Mouse (Mus musculus) lung, embryonic 16.5 days (tissue): ENCODE results near the gene Angptl4. TPM values are rescaled to one million over a fixed set of nuclear protein-coding genes. Genes with fewer than 3 reads are reported as not detected.

Experiments
- ATAC-seq: fragments of 200-750 bp; cut with Nextera tagmentation; 2 replicates; pipeline ENCODE4 v1.8.0; 2017; ENCODE audit warnings: low read depth, mild to moderate bottlenecking, moderate library complexity
- H3K27ac ChIP-seq: fragments of 300-500 bp; sonication (generic); 2 replicates; pipeline ENCODE4 v1.5.1; 2014; ENCODE audit warnings: mild to moderate bottlenecking, control low read depth, low read length
- H3K27me3 ChIP-seq: fragments of 300-500 bp; sonication (generic); 2 replicates; pipeline ENCODE4 v1.6.1; 2014; ENCODE audit warnings: low read depth, low read length, mixed read lengths; ENCODE audit not compliant: control insufficient read depth, insufficient read depth
- H3K36me3 ChIP-seq: fragments of 300-500 bp; sonication (generic); 2 replicates; pipeline ENCODE4 v1.6.1; 2014; ENCODE audit warnings: low read length; ENCODE audit not compliant: control insufficient read depth, insufficient read depth
- H3K4me1 ChIP-seq: fragments of 300-500 bp; sonication (generic); replicated peaks from 2 replicates; pipeline ENCODE4 v1.6.1; 2014; ENCODE audit warnings: low read length, mixed read lengths; ENCODE audit not compliant: control insufficient read depth, insufficient read depth
- H3K4me2 ChIP-seq: fragments of 300-500 bp; sonication (generic); 2 replicates; pipeline ENCODE4 v1.6.1; 2014; ENCODE audit warnings: low read depth, low read length, control low read depth
- H3K4me3 ChIP-seq: fragments of 300-500 bp; sonication (generic); 2 replicates; pipeline ENCODE4 v1.5.1; 2014; ENCODE audit warnings: mild to moderate bottlenecking, low read length, control low read depth
- H3K9ac ChIP-seq: fragments of 300-500 bp; sonication (generic); 2 replicates; pipeline ENCODE4 v1.6.1; 2014; ENCODE audit warnings: low read length, control low read depth
- H3K9me3 ChIP-seq: fragments of 300-500 bp; sonication (generic); 2 replicates; pipeline ENCODE4 v1.6.1; 2016; ENCODE audit warnings: low read length; ENCODE audit not compliant: control insufficient read depth
- WGBS: fragments of 180-500 bp; shearing (Covaris S2); extraction: QIAGEN DNeasy Blood & Tissue Kit; methylation state at CpG from one replicate; pipeline ENCODE4 v1.1.7; 2014; 5-methylcytosine and 5-hydroxymethylcytosine counted together
- polyA plus RNA-seq: library from polyadenylated mRNA; unstranded; fragments of >200 nt; fragmentation: Nextera tagmentation; extraction: Ambion mirVana; gene quantifications from 2 replicates; pipeline ENCODE4 v1.2.1, GENCODE M21; 2015

The Angptl4 gene
- polyA plus RNA-seq, 1 experiment from 2014 or later, result 46.1 TPM

GRCm38 (mm10) chr17:33773871-33774572 lies 7.6 kb downstream of the Angptl4 start:
- H3K9me3 ChIP-seq, result no peaks in the 10 kb centered on the region
- peaks cover 10% of the 10 kb centered on the region for H3K4me1 ChIP-seq
- no peaks in the 10 kb centered on the region for H3K27me3 ChIP-seq
- no peak overlapping the region for H3K4me3 ChIP-seq
- WGBS, result 87% methylated on average over 6 of the region's 6 CpGs
- no peak overlapping the region for H3K27ac ChIP-seq
- ATAC-seq, result no peak
- H3K9ac ChIP-seq, result no peak overlapping the region
- H3K36me3 ChIP-seq, result peaks cover 9% of the 10 kb centered on the region
- H3K4me2 ChIP-seq, result no peak overlapping the region

- Histone ChIP-seq H3K9ac (no peak overlapping the region), H3K4me3 (no peak overlapping the region), H3K4me2 (no peak overlapping the region), H3K27me3 (no peaks in the 10 kb centered on the region), H3K36me3 (peaks cover 9% of the 10 kb centered on the region), H3K27ac (no peak overlapping the region), H3K9me3 (no peaks in the 10 kb centered on the region), H3K4me1 (peaks cover 4% of the 10 kb centered on the region)
- WGBS, result 75% methylated on average over 6 of the region's 6 CpGs
- ATAC-seq, result no peak
These were observed 8.2 kb downstream of the Angptl4 start for GRCm38 (mm10) chr17:33773426-33773825.

- Histone ChIP-seq H3K36me3 (peaks cover 4% of the 10 kb centered on the region), H3K4me2 (no peak overlapping the region), H3K4me1 (no peaks in the 10 kb centered on the region), H3K4me3 (no peak overlapping the region), H3K27me3 (no peaks in the 10 kb centered on the region), H3K9ac (no peak overlapping the region), H3K9me3 (no peaks in the 10 kb centered on the region), H3K27ac (no peak overlapping the region)
- 84% methylated on average over 4 of the region's 4 CpGs for WGBS
- ATAC-seq, result no peak
These were observed 10.0 kb downstream of the Angptl4 start for GRCm38 (mm10) chr17:33771617-33772016.

GRCm38 (mm10) chr17:33766389-33766788 lies 15.2 kb downstream of the Angptl4 start:
- no peaks in the 10 kb centered on the region for H3K27me3 ChIP-seq
- H3K4me3 ChIP-seq, result no peak overlapping the region
- H3K9ac ChIP-seq, result no peak overlapping the region
- no peaks in the 10 kb centered on the region for H3K36me3 ChIP-seq
- 61% methylated on average over 3 of the region's 3 CpGs for WGBS
- H3K4me2 ChIP-seq, result no peak overlapping the region
- H3K4me1 ChIP-seq, result no peaks in the 10 kb centered on the region
- ATAC-seq, result no peak
- no peaks in the 10 kb centered on the region for H3K9me3 ChIP-seq
- H3K27ac ChIP-seq, result no peak overlapping the region

GRCm38 (mm10) chr17:33760255-33761165 lies 21.1 kb downstream of the Angptl4 start, which contains the start of gene Rab11b:
Gene Rab11b (minus strand): TSS chr17:33760530.
- Histone ChIP-seq H3K27ac (peak within 1 kb of the TSS; percentile 99), H3K4me3 (peak within 1 kb of the TSS; percentile 72), H3K9ac (peak within 1 kb of the TSS; percentile 95), H3K27me3 (no peaks in the 10 kb centered on the region), H3K36me3 (no peaks in the 10 kb centered on the region), H3K9me3 (no peaks in the 10 kb centered on the region), H3K4me2 (peak within 1 kb of the TSS; percentile 69), H3K4me1 (peaks cover 36% of the 10 kb centered on the region)
- ATAC-seq, result peak; percentile 99
- WGBS, result 3% methylated on average over 35 of the region's 35 CpGs

GRCm38 (mm10) chr17:33759767-33760254 lies 21.8 kb downstream of the Angptl4 start:
- H3K36me3 ChIP-seq, result no peaks in the 10 kb centered on the region
- peak overlapping the region; percentile 72 for H3K4me3 ChIP-seq
- H3K4me2 ChIP-seq, result peak overlapping the region; percentile 69
- H3K4me1 ChIP-seq, result peaks cover 40% of the 10 kb centered on the region
- H3K27me3 ChIP-seq, result no peaks in the 10 kb centered on the region
- no peaks in the 10 kb centered on the region for H3K9me3 ChIP-seq
- WGBS, result under 1% methylated on average over 38 of the region's 38 CpGs
- ATAC-seq, result peak; percentile 90
- peak overlapping the region; percentile 95 for H3K9ac ChIP-seq
- H3K27ac ChIP-seq, result peak overlapping the region; percentile 99

- Histone ChIP-seq H3K36me3 (no peaks in the 10 kb centered on the region), H3K4me3 (no peak overlapping the region), H3K27ac (0 out of 2 replicates have a peak overlapping the region, but pooled peaks have one; percentile 24), H3K9ac (no peak overlapping the region), H3K4me1 (peaks cover 40% of the 10 kb centered on the region), H3K9me3 (no peaks in the 10 kb centered on the region), H3K4me2 (no peak overlapping the region), H3K27me3 (no peaks in the 10 kb centered on the region)
- no peak for ATAC-seq
- 49% methylated on average over 4 of the region's 4 CpGs for WGBS
These were observed 24.4 kb downstream of the Angptl4 start for GRCm38 (mm10) chr17:33757231-33757630.

GRCm38 (mm10) chr17:33756108-33756790 lies 25.4 kb downstream of the Angptl4 start:
- peak overlapping the region; percentile 30; the same call in 1 of the 2 replicates for H3K27ac ChIP-seq
- no peaks in the 10 kb centered on the region for H3K27me3 ChIP-seq
- no peak for ATAC-seq
- no peaks in the 10 kb centered on the region for H3K36me3 ChIP-seq
- H3K9ac ChIP-seq, result no peak overlapping the region
- no peak overlapping the region for H3K4me2 ChIP-seq
- no peaks in the 10 kb centered on the region for H3K9me3 ChIP-seq
- 75% methylated on average over 3 of the region's 3 CpGs for WGBS
- H3K4me1 ChIP-seq, result peaks cover 40% of the 10 kb centered on the region
- no peak overlapping the region for H3K4me3 ChIP-seq
